Mouse (Mus musculus): ENCODE data around the gene Naaa.

The Naaa gene

GRCm38 (mm10) chr5:92277437-92278394 is at the start of gene Naaa:
Naaa (minus strand) TSS chr5:92278170.
- peak; percentile 93 for ATAC-seq (ENCODE audit: low TSS enrichment)

- no peak for ATAC-seq (ENCODE audit: low TSS enrichment)
These were observed 49.4 kb upstream of the Naaa start for GRCm38 (mm10) chr5:92327367-92327766.

- ATAC-seq (ENCODE audit: low TSS enrichment) = no peak
These were observed 45.3 kb upstream of the Naaa start for GRCm38 (mm10) chr5:92323264-92323663.

GRCm38 (mm10) chr5:92322612-92323011 is 44.6 kb upstream of the Naaa start:
- no peak for ATAC-seq (ENCODE audit: low TSS enrichment)

- no peak for ATAC-seq (ENCODE audit: low TSS enrichment)
These were observed 43.8 kb upstream of the Naaa start for GRCm38 (mm10) chr5:92321631-92322400.

GRCm38 (mm10) chr5:92318596-92318995 is 40.6 kb upstream of the Naaa start:
- no peak for ATAC-seq (ENCODE audit: low TSS enrichment)

- ATAC-seq (ENCODE audit: low TSS enrichment) = no peak
These were observed 40.1 kb upstream of the Naaa start for GRCm38 (mm10) chr5:92318119-92318518.

GRCm38 (mm10) chr5:92313776-92314175 is 35.8 kb upstream of the Naaa start:
- no peak for ATAC-seq (ENCODE audit: low TSS enrichment)

GRCm38 (mm10) chr5:92312046-92312715 is 34.2 kb upstream of the Naaa start:
- ATAC-seq (ENCODE audit: low TSS enrichment) = peak; percentile 49; the same call in 1 of the 2 replicates

GRCm38 (mm10) chr5:92309681-92310511 is 31.9 kb upstream of the Naaa start, which contains the start of gene Sdad1:
Sdad1 (minus strand) TSS chr5:92310479.
- ATAC-seq (ENCODE audit: low TSS enrichment) = peak; percentile 93

- no peak for ATAC-seq (ENCODE audit: low TSS enrichment)
These were observed 26.3 kb upstream of the Naaa start for GRCm38 (mm10) chr5:92304291-92304690.

- ATAC-seq (ENCODE audit: low TSS enrichment) = no peak
These were observed 24.3 kb upstream of the Naaa start for GRCm38 (mm10) chr5:92302149-92302840.

- ATAC-seq (ENCODE audit: low TSS enrichment) = no peak
These were observed 16.6 kb upstream of the Naaa start for GRCm38 (mm10) chr5:92294525-92294924.

GRCm38 (mm10) chr5:92291652-92292414 is 13.9 kb upstream of the Naaa start:
- no peak for ATAC-seq (ENCODE audit: low TSS enrichment)

GRCm38 (mm10) chr5:92287840-92288239 is 9.9 kb upstream of the Naaa start:
- no peak for ATAC-seq (ENCODE audit: low TSS enrichment)

- no peak for ATAC-seq (ENCODE audit: low TSS enrichment)
These were observed 5.1 kb upstream of the Naaa start for GRCm38 (mm10) chr5:92283107-92283506.

GRCm38 (mm10) chr5:92282571-92282970 is 4.6 kb upstream of the Naaa start:
- no peak for ATAC-seq (ENCODE audit: low TSS enrichment)

- no peak for ATAC-seq (ENCODE audit: low TSS enrichment)
These were observed 1.1 kb upstream of the Naaa start for GRCm38 (mm10) chr5:92278942-92279537.

- no peak for ATAC-seq (ENCODE audit: low TSS enrichment)
These were observed 7.5 kb downstream of the Naaa start for GRCm38 (mm10) chr5:92270496-92270895.
